Mouse (Mus musculus): ENCODE data around the gene Glrp1. TPM values are rescaled to one million over a fixed set of nuclear protein-coding genes. Genes with fewer than 3 reads are reported as not detected.
A peak's percentile ranks its signal among the peaks of the same experiment; 100 is the strongest.

Glrp1 gene
- polyA plus RNA-seq, 1 experiment from 2014 or later, result 0.21 TPM

- Histone ChIP-seq H3K9me3 (replicated peaks) (no peaks in the 10 kb centered on the region), H3K4me2 (no peak overlapping the region), H3K4me3 (no peak overlapping the region), H3K27ac (no peak overlapping the region), H3K27me3 (no peaks in the 10 kb centered on the region), H3K9ac (no peak overlapping the region), H3K4me1 (replicated peaks) (peaks cover 24% of the 10 kb centered on the region; the same call in 1 of the 2 replicates), H3K36me3 (no peaks in the 10 kb centered on the region)
- ATAC-seq (replicated peaks; ENCODE audit: insufficient number of reproducible peaks, insufficient read depth, low FRiP score, low read depth), result no peak
- WGBS, result 23% methylated on average over 1 of the region's 1 CpGs
Measured at GRCm38 (mm10) chr1:88461096-88461495, 48.8 kb downstream of the Glrp1 start.

GRCm38 (mm10) chr1:88459655-88460054 is 50.2 kb downstream of the Glrp1 start:
- H3K4me1 ChIP-seq (replicated peaks), result peaks cover 22% of the 10 kb centered on the region; the same call in 1 of the 2 replicates
- no peaks in the 10 kb centered on the region for H3K27me3 ChIP-seq
- H3K9ac ChIP-seq, result no peak overlapping the region
- no peak overlapping the region for H3K4me2 ChIP-seq
- H3K9me3 ChIP-seq (replicated peaks), result no peaks in the 10 kb centered on the region
- ATAC-seq (replicated peaks; ENCODE audit: insufficient number of reproducible peaks, insufficient read depth, low FRiP score, low read depth), result no peak
- no peak overlapping the region for H3K27ac ChIP-seq
- no peaks in the 10 kb centered on the region for H3K36me3 ChIP-seq
- no peak overlapping the region for H3K4me3 ChIP-seq
- WGBS, result 87% methylated on average over 5 of the region's 5 CpGs

- no peak for ATAC-seq (replicated peaks; ENCODE audit: insufficient number of reproducible peaks, insufficient read depth, low FRiP score, low read depth)
- Histone ChIP-seq H3K9me3 (replicated peaks) (no peaks in the 10 kb centered on the region), H3K4me3 (no peak overlapping the region), H3K36me3 (no peaks in the 10 kb centered on the region), H3K27me3 (no peaks in the 10 kb centered on the region), H3K9ac (no peak overlapping the region), H3K27ac (no peak overlapping the region), H3K4me2 (no peak overlapping the region), H3K4me1 (replicated peaks) (peaks cover 18% of the 10 kb centered on the region; the same call in 1 of the 2 replicates)
- WGBS, result 85% methylated on average over 4 of the region's 4 CpGs
Measured at GRCm38 (mm10) chr1:88459196-88459595, 50.7 kb downstream of the Glrp1 start.

- Histone ChIP-seq H3K9ac (no peak overlapping the region), H3K27me3 (no peaks in the 10 kb centered on the region), H3K4me3 (no peak overlapping the region), H3K4me1 (replicated peaks) (0 out of 2 replicates have a peak, but pooled peaks cover 2% of the 10 kb centered on the region), H3K9me3 (replicated peaks) (no peaks in the 10 kb centered on the region), H3K36me3 (no peaks in the 10 kb centered on the region), H3K4me2 (no peak overlapping the region), H3K27ac (no peak overlapping the region)
- ATAC-seq (replicated peaks; ENCODE audit: insufficient number of reproducible peaks, insufficient read depth, low FRiP score, low read depth), result peak; percentile 57; the same call in 1 of the 2 replicates
- 51% methylated on average over 14 of the region's 14 CpGs for WGBS
Measured at GRCm38 (mm10) chr1:88456451-88457072, 53.3 kb downstream of the Glrp1 start.

- Histone ChIP-seq H3K27me3 (no peaks in the 10 kb centered on the region), H3K9ac (no peak overlapping the region), H3K4me2 (no peak overlapping the region), H3K36me3 (no peaks in the 10 kb centered on the region), H3K4me1 (replicated peaks) (no peaks in the 10 kb centered on the region), H3K9me3 (replicated peaks) (no peaks in the 10 kb centered on the region), H3K27ac (no peak overlapping the region), H3K4me3 (no peak overlapping the region)
- ATAC-seq (replicated peaks; ENCODE audit: insufficient number of reproducible peaks, insufficient read depth, low FRiP score, low read depth), result no peak
- 41% methylated on average over 3 of the region's 3 CpGs for WGBS
Measured at GRCm38 (mm10) chr1:88455761-88456160, 54.1 kb downstream of the Glrp1 start.

GRCm38 (mm10) chr1:88454703-88455102 is 55.2 kb downstream of the Glrp1 start:
- no peaks in the 10 kb centered on the region for H3K27me3 ChIP-seq
- H3K36me3 ChIP-seq, result no peaks in the 10 kb centered on the region
- 52% methylated on average over 3 of the region's 3 CpGs for WGBS
- no peaks in the 10 kb centered on the region for H3K9me3 ChIP-seq (replicated peaks)
- H3K27ac ChIP-seq, result no peak overlapping the region
- ATAC-seq (replicated peaks; ENCODE audit: insufficient number of reproducible peaks, insufficient read depth, low FRiP score, low read depth), result no peak
- no peaks in the 10 kb centered on the region for H3K4me1 ChIP-seq (replicated peaks)
- no peak overlapping the region for H3K9ac ChIP-seq
- H3K4me3 ChIP-seq, result no peak overlapping the region
- no peak overlapping the region for H3K4me2 ChIP-seq

GRCm38 (mm10) chr1:88452198-88452597 is 57.7 kb downstream of the Glrp1 start:
- Histone ChIP-seq H3K36me3 (no peaks in the 10 kb centered on the region), H3K4me2 (no peak overlapping the region), H3K27me3 (no peaks in the 10 kb centered on the region), H3K4me1 (replicated peaks) (no peaks in the 10 kb centered on the region), H3K27ac (no peak overlapping the region), H3K9me3 (replicated peaks) (no peaks in the 10 kb centered on the region), H3K4me3 (no peak overlapping the region), H3K9ac (no peak overlapping the region)
- 78% methylated on average over 6 of the region's 6 CpGs for WGBS
- ATAC-seq (replicated peaks; ENCODE audit: insufficient number of reproducible peaks, insufficient read depth, low FRiP score, low read depth), result no peak

- no peak for ATAC-seq (replicated peaks; ENCODE audit: insufficient number of reproducible peaks, insufficient read depth, low FRiP score, low read depth)
- H3K9ac ChIP-seq, result no peak overlapping the region
- H3K4me2 ChIP-seq, result no peak overlapping the region
- no peaks in the 10 kb centered on the region for H3K4me1 ChIP-seq (replicated peaks)
- H3K27ac ChIP-seq, result no peak overlapping the region
- H3K4me3 ChIP-seq, result no peak overlapping the region
- no peaks in the 10 kb centered on the region for H3K9me3 ChIP-seq (replicated peaks)
- no peaks in the 10 kb centered on the region for H3K36me3 ChIP-seq
- H3K27me3 ChIP-seq, result no peaks in the 10 kb centered on the region
- 82% methylated on average over 4 of the region's 4 CpGs for WGBS
Measured at GRCm38 (mm10) chr1:88450668-88451067, 59.2 kb downstream of the Glrp1 start.

Other genes starting within 250 kb of the Glrp1 start
- 93.4 and 119 TPM in 2 replicates for gene Hjurp, start 232.4 kb downstream of the Glrp1 start, polyA plus RNA-seq (2015; fragmentation: Nextera tagmentation; extraction: Ambion mirVana)
- not detected in 2 replicates for gene Trpm8, start 232.4 kb downstream of the Glrp1 start, polyA plus RNA-seq (2015; fragmentation: Nextera tagmentation; extraction: Ambion mirVana)
- 0.33 and 2.3 TPM in 2 replicates for gene Spp2, start 103.1 kb downstream of the Glrp1 start, polyA plus RNA-seq (2015; fragmentation: Nextera tagmentation; extraction: Ambion mirVana)
- 7.0 and 9.2 TPM in 2 replicates for gene Arl4c, start 192.2 kb upstream of the Glrp1 start, polyA plus RNA-seq (2015; fragmentation: Nextera tagmentation; extraction: Ambion mirVana)

Data from heart, embryonic 15.5 days (tissue).